Mouse (Mus musculus): ENCODE data around the gene 2010003K11Rik.
A peak's percentile ranks its signal among the peaks of the same experiment; 100 is the strongest.
"Not testable (repeated sequence)": the region's sequence is repeated elsewhere in the genome, so short reads cannot be mapped to it uniquely, and the experiment has no call there.

2010003K11Rik gene

DNA sequence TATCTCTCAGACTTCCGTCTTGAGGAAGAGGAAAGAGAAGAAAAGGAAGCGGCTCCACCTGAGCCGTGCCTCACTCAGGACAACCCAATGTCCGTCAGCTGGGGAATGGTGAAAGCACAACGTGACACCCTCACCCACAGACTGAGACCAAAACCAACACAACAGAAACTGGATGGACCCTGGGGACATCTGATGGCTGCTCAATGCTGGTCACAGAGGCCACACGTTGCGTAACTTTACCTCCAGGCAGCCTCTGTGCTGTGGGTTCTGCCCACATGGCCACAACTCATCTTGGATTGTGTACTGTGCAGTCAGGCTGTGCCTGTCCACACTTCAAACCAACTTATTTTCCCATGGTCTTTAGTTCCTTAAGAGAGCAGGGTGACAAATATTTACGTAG is 36.4 kb downstream of the 2010003K11Rik start:
- DNase-seq (ENCODE audit: low spot score in 2 of 2): no peak

DNA sequence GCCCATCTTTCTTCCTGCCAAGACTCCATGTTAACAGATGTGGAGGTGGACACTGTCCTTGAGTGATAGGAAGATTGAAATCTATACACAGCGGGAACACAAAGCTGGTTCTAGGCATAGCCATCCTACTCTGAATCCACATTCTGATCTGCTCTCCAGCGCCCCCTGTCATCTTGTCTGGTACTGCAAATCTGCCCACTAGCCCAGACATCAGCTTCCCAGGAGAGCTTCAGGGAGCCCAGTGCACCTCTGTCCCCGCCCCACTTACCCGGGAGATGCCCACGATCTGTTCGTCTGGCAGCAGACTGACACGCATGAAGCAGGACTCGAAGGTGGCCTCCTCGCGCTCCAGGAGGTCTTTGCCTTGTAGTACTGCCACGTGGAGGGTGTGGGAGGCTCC is 42.2 kb downstream of the 2010003K11Rik start:
- DNase-seq (ENCODE audit: low spot score in 2 of 2): peak in 1 of 2 experiments; percentile 37

DNA sequence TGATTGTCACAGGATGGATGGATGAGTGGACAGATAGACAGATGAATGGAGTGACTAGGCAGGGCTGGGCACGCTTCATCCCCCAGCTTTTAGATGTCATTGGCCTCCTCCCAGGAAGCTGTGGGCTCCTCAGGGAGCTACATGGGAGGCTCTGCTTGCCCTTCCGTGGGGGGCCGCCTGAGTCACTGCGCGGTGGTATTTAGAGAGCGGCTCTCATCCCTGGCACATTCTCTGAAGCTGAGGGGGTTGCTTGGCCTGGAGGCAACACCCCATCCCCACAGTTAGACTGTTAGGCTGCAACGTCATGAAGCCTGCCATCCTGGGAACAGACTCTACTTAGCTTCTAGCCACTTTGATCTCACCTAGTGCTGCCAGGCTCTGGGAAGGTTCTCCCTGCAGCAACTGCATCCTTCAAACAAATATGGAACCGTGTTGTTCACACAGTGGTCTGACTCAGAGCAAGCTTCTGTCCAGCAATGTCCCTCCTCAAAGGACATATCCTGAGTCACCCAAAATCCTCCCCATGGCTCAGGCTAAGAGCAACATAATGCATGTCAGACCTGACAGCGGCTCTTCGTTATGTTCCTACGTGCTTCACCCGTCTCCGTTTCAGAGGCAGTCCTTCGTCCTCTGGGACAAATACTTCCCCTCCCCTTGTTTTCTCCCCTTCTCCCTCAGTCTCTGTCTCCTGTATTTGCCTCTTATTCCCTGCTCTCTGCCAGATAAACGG is 43.1 kb downstream of the 2010003K11Rik start:
- DNase-seq (ENCODE audit: low spot score in 2 of 2): no peak

DNA sequence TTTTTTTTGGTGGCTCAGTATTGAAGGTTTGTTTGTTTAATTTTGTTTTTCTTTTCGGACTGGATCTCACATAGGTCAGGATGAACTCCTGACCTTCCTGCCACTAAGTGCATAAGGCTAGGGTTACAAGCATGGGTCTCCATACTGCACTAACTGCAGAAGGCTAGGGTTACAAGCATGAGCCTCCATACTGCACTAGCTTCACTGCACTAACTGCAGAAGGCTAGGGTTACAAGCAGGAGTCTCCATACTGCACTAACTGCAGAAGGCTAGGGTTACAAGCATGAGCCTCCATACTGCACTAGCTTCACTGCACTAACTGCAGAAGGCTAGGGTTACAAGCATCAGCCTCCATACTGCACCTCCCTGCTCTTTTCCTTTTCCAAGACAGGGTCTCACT is 44.3 kb downstream of the 2010003K11Rik start:
- DNase-seq (ENCODE audit: low spot score in 2 of 2): not testable (repeated sequence)

DNA sequence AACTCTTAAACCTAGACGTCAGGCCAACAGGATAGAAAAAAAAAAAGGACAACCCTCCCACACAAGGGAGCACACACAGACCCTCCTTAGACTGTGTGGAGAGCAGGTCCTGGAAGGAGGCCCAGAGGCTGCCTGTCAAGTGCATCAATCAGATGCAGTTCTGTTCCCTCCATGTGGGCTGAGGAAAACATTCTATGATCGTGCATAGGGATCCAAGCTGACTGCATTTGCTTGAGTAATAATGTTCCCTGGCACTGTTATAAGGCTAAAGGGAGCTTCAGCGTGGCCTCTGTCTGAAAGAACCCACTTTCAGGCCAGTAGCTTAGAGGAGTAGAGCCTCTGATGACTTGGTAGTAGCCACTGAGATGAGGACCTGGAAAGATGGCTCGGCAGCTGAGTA is 45.9 kb downstream of the 2010003K11Rik start:
- no peak for DNase-seq (ENCODE audit: low spot score in 2 of 2)

DNA sequence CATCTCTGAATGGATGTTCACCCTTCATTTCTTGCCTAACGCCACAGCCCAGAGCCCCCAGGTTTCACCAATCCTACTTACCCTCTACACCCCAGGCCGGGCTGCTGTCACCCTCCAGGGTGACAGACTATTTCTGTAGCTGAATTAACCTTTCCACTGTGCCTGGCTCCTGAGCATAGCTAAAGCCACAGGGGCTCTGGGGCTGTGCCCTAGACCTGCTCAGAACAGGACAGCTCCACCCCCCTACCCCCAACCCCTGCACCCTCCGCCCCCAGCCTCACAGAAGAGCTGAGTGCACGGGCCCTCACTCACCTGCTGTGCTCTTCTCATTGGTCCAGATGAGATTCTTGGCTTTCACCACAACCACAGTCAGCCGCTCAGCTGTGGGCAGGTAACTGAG is 46.4 kb downstream of the 2010003K11Rik start:
- no peak for DNase-seq (ENCODE audit: low spot score in 2 of 2)

DNA sequence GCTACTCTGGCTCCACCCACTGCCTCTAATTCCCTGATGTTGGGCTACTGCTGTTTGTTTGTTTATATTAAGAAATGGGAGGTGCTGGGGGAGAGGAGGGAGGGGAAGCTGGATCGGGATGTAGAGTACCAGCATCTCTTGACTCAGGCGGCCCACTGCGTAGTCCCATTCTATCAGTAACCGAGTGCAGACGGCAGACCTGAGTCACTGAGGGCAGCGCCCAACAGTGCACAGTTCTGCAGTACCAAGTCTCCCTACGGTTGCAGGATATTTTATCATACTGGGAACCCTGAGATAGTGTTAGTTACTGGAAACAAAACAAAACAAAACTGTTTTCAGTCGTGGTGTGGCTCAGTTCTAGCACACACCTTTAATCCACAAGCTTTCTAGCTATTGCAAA is 47.3 kb downstream of the 2010003K11Rik start:
- no peak for DNase-seq (ENCODE audit: low spot score in 2 of 2)

DNA sequence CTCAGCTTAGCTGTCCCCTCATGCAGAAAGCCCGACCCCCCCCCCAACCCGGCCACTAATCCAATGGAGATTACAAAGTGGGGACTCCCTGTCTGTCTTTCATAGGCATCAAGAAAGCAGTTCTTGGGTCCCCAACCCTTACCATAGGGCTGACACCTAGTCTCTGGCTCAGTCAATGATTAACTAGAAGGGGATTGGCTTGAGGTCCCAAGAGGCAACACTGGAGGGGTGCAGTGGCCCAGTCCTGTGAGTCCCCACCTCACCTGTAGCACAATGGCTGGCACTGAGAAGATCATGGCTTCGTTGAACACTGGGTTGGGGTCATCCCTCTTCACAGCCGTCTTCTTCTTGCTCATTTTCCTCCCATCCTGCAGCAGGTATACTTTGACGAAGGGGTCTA is 47.7 kb downstream of the 2010003K11Rik start:
- DNase-seq (ENCODE audit: low spot score in 2 of 2): no peak

DNA sequence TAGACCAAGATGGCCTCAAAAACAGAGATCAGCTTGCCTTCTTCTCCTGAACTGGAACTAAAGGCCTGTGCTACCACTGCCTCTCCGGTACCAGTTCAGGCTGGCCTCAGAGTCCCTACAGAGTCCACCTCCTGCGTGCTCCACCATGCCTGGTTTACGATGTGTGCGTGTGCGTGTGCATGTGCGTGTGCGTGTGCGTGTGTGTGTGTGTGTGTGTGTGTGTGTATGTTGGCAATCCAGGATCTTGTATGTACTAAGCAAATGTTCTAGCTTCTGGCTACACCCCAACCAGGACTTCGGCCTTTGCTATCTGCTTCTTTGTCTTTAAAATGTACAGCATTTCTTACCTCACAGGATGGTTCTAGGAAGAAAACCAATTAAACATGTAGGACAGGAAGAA is 49.2 kb downstream of the 2010003K11Rik start:
- no peak for DNase-seq (ENCODE audit: low spot score in 2 of 2)

DNA sequence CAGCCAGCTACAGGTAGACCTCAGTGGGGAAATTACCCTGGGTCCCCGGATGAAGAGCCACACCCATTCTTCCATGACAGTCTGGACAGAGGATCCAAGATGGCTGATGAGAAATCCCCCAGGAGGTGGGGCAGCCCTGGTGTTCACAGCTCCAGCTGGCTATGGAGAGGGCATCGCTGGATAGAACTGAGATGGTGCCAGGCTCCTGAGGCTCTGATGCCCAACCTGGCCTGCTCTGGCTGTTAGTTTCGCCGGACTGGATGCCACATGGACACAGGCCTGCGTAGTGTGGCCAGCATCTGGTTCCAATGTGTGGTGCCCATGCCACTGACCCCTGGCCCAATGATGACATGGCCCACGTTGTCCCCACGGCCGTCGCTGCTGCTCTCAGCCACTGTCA is 50.9 kb downstream of the 2010003K11Rik start:
- no peak for DNase-seq (ENCODE audit: low spot score in 2 of 2)

All from frontal cortex, postnatal 25 days (tissue).